Mouse (Mus musculus) spleen, postnatal 4 days (tissue): Measurements from ENCODE around the gene Ctnna3.
"Not testable (repeated sequence)": the region's sequence is repeated elsewhere in the genome, so short reads cannot be mapped to it uniquely, and the experiment has no call there.

ENCODE experiments used
- DNase-seq, 2 experiments: peaks; one replicate each; pipeline ENCODE4 v3.0.0; 2022; ENCODE audit warnings: low spot score in 2 of 2

Gene Ctnna3

GRCm38 (mm10) chr10:64188046-64188445 lies 758.1 kb downstream of the Ctnna3 start:
- no peak for DNase-seq

- DNase-seq: no peak
These were observed 767.7 kb downstream of the Ctnna3 start for GRCm38 (mm10) chr10:64197584-64197983.

GRCm38 (mm10) chr10:64215632-64216031 lies 785.7 kb downstream of the Ctnna3 start:
- no peak for DNase-seq

- DNase-seq: no peak
These were observed 793.1 kb downstream of the Ctnna3 start for GRCm38 (mm10) chr10:64223023-64223422.

- no peak for DNase-seq
These were observed 794.1 kb downstream of the Ctnna3 start for GRCm38 (mm10) chr10:64224007-64224406.

- no peak for DNase-seq
These were observed 794.5 kb downstream of the Ctnna3 start for GRCm38 (mm10) chr10:64224424-64224823.

GRCm38 (mm10) chr10:64225826-64226225 lies 795.9 kb downstream of the Ctnna3 start:
- DNase-seq: not testable (repeated sequence)

- DNase-seq: no peak
These were observed 813.5 kb downstream of the Ctnna3 start for GRCm38 (mm10) chr10:64243421-64243820.

- DNase-seq: no peak
These were observed 838.3 kb downstream of the Ctnna3 start for GRCm38 (mm10) chr10:64268156-64268555.

GRCm38 (mm10) chr10:64275143-64275542 lies 845.2 kb downstream of the Ctnna3 start:
- no peak for DNase-seq

- no peak for DNase-seq
These were observed 848.9 kb downstream of the Ctnna3 start for GRCm38 (mm10) chr10:64278836-64279235.

GRCm38 (mm10) chr10:64305802-64306201 lies 875.9 kb downstream of the Ctnna3 start:
- no peak for DNase-seq

- no peak for DNase-seq
These were observed 881.9 kb downstream of the Ctnna3 start for GRCm38 (mm10) chr10:64311622-64312292.

GRCm38 (mm10) chr10:64320332-64320731 lies 890.4 kb downstream of the Ctnna3 start:
- DNase-seq: no peak

- no peak for DNase-seq
These were observed 912.9 kb downstream of the Ctnna3 start for GRCm38 (mm10) chr10:64342702-64343379.

GRCm38 (mm10) chr10:64373288-64373687 lies 943.4 kb downstream of the Ctnna3 start:
- DNase-seq: no peak

GRCm38 (mm10) chr10:64377751-64378150 lies 947.9 kb downstream of the Ctnna3 start:
- no peak for DNase-seq

- DNase-seq: no peak
These were observed 966.7 kb downstream of the Ctnna3 start for GRCm38 (mm10) chr10:64396579-64396978.

GRCm38 (mm10) chr10:64418396-64418795 lies 988.5 kb downstream of the Ctnna3 start:
- DNase-seq: not testable (repeated sequence)

GRCm38 (mm10) chr10:64438736-64439135 lies 1008.8 kb downstream of the Ctnna3 start:
- DNase-seq: no peak

GRCm38 (mm10) chr10:64448624-64449023 lies 1018.7 kb downstream of the Ctnna3 start:
- DNase-seq: no peak

GRCm38 (mm10) chr10:64483281-64483680 lies 1053.4 kb downstream of the Ctnna3 start:
- DNase-seq: no peak

GRCm38 (mm10) chr10:64489471-64489870 lies 1059.6 kb downstream of the Ctnna3 start:
- no peak for DNase-seq
